Mouse (Mus musculus) spleen, postnatal 14 days (tissue): Measurements from ENCODE around the gene Acsl1.

Experiments used
- DNase-seq, 2 experiments: peaks; one replicate each; pipeline ENCODE4 v3.0.0; 2021 to 2022; ENCODE audit warnings: low spot score in 2 of 2

The Acsl1 gene

DNA sequence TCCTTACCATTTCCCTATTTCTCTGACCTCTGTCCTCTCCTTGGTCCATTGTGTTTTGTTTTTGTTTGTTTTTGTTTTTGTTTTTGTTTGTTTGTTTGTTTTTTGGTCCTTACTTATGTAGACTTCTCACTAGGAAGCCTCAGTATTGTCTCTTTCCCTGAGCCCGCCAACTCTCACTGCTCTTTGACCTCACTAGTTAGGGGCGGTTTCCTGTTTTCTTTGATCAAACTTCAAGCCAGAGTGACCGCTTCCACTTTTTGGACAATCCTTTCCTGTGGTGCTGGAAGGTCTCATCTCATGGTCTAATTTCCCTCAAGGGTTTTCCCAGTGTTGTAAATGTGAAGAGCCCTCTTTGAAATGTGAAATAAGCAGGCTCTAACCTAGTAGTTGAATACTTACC lies 33.4 kb downstream of the Acsl1 start:
- DNase-seq: no peak

- DNase-seq: no peak
Measured at GRCm38 (mm10) chr8:46508488-46509395, 37.9 kb downstream of the Acsl1 start.

GRCm38 (mm10) chr8:46509474-46509873 lies 38.6 kb downstream of the Acsl1 start:
- no peak for DNase-seq

GRCm38 (mm10) chr8:46511336-46511735 lies 40.5 kb downstream of the Acsl1 start:
- DNase-seq: no peak

- DNase-seq: no peak
Measured at GRCm38 (mm10) chr8:46512538-46512937, 41.7 kb downstream of the Acsl1 start.

- DNase-seq: no peak
Measured at GRCm38 (mm10) chr8:46514027-46514426, 43.2 kb downstream of the Acsl1 start.

- no peak for DNase-seq
Measured at GRCm38 (mm10) chr8:46520667-46521066, 49.8 kb downstream of the Acsl1 start.

- DNase-seq: no peak
Measured at GRCm38 (mm10) chr8:46526098-46526497, 55.3 kb downstream of the Acsl1 start.

- no peak for DNase-seq
Measured at GRCm38 (mm10) chr8:46526821-46527220, 56.0 kb downstream of the Acsl1 start.

GRCm38 (mm10) chr8:46529508-46529907 lies 58.7 kb downstream of the Acsl1 start:
- no peak for DNase-seq

DNA sequence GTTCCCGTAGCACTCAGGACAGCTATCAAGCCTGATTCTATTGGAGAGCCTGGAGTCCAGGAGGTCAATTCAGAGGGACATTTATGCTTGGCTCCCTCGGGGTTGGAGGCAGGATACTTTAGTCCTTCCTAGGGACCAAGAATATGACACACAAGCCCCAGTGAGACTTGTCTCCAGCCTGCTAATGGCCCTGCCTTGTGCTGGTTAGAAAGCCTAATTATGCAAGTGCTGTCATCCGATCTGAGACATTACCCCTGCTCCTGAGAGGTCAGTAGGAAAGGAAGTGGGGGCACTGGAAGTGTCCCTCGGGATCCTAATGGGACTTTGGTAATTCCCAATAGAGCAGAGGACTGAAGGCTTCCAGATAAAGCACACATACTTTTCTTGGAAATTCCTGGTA lies 59.7 kb downstream of the Acsl1 start:
- no peak for DNase-seq

DNA sequence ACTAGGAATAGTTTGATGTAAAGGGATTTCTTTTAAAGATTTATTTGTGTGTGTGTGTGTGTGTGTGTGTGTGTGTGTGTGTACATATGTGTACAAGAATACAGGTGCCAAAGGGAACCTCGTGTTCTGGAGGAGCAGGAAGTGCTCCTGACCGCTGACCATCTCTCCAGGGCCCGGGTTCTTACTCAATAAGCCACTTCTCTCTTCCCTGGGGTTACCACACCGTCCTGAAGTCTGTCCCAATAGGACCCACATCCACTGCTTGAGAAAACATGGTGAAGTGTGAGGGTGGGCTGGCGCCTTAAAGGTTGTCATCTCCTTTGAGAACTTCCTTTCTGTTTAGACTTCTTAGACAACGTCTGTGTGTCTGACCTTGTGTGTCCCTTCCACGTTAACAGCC lies 63.1 kb downstream of the Acsl1 start:
- DNase-seq: no peak

DNA sequence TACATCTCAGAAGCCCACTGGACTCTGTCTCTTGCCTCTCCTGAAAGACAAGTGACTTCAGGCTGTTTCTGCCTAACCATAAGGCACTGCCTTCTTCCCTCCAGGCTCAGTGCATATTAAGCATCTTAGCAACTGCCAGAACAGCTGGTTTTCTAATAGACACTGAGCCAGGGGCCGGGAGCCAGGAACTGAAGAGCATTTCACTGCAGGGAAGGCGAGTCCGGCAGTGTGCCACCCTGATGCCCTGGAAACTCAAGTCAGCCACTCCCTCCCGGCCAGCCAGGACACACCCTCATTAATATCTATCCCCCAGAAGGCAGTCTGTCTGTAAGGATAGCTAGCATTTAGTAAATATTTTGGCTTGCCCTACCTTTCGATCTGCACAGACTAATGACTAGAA lies 68.9 kb downstream of the Acsl1 start:
- DNase-seq: peak; percentile 57 to 60

GRCm38 (mm10) chr8:46543191-46543590 lies 72.4 kb downstream of the Acsl1 start:
- DNase-seq: no peak

GRCm38 (mm10) chr8:46543662-46544061 lies 72.8 kb downstream of the Acsl1 start:
- no peak for DNase-seq

DNA sequence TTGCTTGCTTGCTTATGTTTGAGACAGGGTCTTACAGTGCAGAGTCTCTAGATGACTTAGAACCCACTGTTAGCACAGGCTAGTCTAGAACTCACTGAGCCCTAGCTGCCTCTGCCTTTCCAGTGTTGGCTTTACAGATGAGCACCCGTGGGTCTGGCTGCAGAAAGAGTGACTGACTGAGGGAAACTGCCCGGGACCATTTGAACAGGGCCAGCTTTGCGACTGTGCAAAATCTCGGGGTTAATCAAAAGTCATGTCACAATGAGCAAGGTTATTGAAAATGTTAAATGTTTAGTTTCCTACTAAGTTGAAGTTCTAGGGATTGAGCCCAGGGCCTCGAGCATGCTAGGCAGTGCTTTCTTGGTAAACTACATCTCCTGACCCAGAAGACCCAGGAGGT lies 75.0 kb downstream of the Acsl1 start:
- DNase-seq: no peak

DNA sequence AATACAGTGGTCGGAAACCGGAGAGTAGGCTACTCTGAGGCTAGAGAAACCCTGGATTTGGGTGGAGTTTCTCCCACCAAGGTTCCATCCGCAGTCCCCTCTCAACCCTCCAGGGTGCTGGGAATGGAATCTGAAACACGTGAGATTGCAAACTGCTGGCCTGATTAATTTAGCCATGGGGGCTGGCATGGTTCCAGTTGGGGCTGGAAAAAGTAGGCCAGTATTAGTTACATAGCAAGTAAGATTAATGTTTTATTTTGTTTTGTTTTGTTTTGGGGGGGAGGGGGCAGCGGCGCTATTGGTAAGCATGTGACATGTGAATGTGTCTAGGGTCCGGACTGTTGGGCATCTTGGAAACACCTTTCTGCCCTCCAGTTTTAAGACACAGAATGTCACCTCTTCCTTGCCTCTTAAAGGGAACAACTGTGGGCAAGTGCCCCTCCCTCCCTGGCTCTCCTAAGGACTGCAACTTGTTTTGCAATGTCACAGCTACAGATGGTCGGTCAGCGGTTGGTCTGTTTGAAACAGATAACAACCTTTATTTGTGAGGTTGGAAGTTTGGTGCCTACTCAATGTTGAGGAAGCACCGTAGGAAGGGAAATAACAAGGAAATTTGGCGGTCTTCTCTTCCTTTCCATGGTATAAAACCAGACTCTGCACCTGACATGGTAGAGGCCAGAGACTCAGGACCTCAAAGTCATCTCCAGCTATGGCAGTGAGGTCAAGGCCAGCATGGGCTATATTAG lies 75.8 kb downstream of the Acsl1 start:
- peak; percentile 24 to 49 for DNase-seq

DNA sequence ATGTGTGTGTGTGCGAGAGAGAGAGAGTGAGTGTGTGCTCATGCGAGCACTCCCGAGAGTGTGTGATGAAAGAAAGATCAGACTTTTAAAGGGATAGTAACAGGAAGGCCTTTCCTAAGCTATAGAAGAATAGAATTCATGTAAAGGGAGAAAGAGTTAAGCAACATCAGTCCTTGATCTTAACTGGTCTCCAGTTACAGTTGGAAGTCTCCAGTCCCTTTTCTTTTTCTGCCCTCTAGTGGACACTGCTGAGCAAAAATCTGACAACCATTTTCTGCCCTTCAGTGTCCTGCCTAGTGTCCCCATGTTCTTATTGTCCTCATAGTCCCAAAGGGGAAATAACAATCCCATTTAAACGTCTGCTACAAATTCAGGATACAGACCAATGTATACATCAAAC lies 76.4 kb downstream of the Acsl1 start:
- peak in 1 of 2 experiments; percentile 33 for DNase-seq

GRCm38 (mm10) chr8:46550058-46550457 lies 79.2 kb downstream of the Acsl1 start:
- DNase-seq: no peak

GRCm38 (mm10) chr8:46551029-46551428 lies 80.2 kb downstream of the Acsl1 start:
- DNase-seq: no peak

DNA sequence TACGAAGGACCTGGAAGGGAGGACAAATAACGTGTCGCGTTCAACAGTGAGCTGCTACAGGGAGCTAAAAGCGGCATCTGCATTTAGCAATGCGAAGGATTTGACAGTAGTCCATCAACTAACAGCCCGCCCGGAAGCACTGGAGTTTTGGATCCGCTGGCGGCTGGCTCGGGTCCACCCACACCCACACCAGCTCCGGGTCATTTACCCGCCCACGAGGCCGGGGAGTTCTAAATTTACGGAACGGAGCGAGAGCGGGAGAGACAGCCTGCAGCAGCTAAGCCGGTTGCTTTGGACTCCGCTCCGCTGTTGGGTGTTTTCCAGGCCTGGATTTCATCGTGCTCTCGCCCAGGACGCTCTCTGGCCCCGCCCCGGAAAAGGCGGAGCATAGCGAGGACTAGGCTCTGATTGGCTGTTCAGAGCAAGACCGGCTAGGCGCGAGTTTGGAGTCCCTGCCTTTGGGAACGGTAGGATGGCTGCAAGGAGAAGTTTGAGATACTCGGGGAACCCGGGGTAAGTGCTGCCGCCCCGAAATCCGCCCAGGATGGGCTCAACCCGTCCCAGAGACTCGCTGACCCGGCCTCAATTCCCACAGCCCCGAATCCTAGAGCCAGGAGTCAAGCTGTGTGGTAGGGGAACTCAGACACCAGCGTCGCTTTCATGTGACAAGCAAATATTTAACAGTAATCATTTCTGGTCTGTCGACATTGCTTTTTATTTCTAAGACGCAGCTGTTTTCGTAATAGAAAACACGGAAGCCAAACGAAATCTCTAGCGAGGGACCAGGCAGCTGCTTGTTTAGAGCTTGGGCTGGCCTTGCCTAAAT lies 81.0 kb downstream of the Acsl1 start, which contains the start of gene Cenpu:
Gene Cenpu, plus strand, starts transcription at position 414 of the 826 bp plus-strand sequence.
- peak; percentile 99 for DNase-seq

GRCm38 (mm10) chr8:46552441-46552765 lies 81.6 kb downstream of the Acsl1 start:
- peak; percentile 29 to 60 for DNase-seq
